Mouse (Mus musculus): ENCODE data around the gene Ankrd11.

GRCm38 (mm10) chr8:122867982-122868381, 174.1 kb downstream of the Ankrd11 start:
- TF ChIP-seq MAX (IDR thresholded peaks at IDR 0.05; ENCODE audit: low read length) = no peak
- no peak for TF ChIP-seq CTCF (IDR thresholded peaks at IDR 0.05 in 2 of 3, conservative IDR thresholded peaks at IDR 0.05 in 1 of 3; ENCODE audit: control insufficient read depth in 1 of 3, insufficient read depth in 1 of 3, low read depth in 2 of 3, low read length in 3 of 3, poor library complexity in 1 of 3, severe bottlenecking in 1 of 3)
- TF ChIP-seq SIN3A (IDR thresholded peaks at IDR 0.05; ENCODE audit: low read length) = no peak
- TF ChIP-seq NRF1 (IDR thresholded peaks at IDR 0.05; ENCODE audit: insufficient read depth, low read depth, low read length, poor library complexity, severe bottlenecking) = no peak
- no peak for TF ChIP-seq MYC (IDR thresholded peaks at IDR 0.05; ENCODE audit: low read depth, low read length)
- TF ChIP-seq CHD1 (IDR thresholded peaks at IDR 0.05; ENCODE audit: low read depth, low read length) = no peak
- TF ChIP-seq ETS1 (IDR thresholded peaks at IDR 0.05; ENCODE audit: low read depth, low read length) = no peak
- no peak for TF ChIP-seq ZNF384 (IDR thresholded peaks at IDR 0.05; ENCODE audit: low read depth, low read length)
- TF ChIP-seq E2F4 (IDR thresholded peaks at IDR 0.05; ENCODE audit: borderline replicate concordance, low read depth, low read length) = no peak
- no peak for TF ChIP-seq MAFK (IDR thresholded peaks at IDR 0.05; ENCODE audit: borderline replicate concordance, low read depth, low read length)
- TF ChIP-seq HCFC1 (IDR thresholded peaks at IDR 0.05; ENCODE audit: low read depth, low read length) = no peak
- TF ChIP-seq POLR2A (IDR thresholded peaks at IDR 0.05; ENCODE audit: control insufficient read depth in 1 of 2, insufficient read depth in 1 of 2, low read depth in 1 of 2, low read length in 2 of 2, poor library complexity in 1 of 2) = no peak
- no peak for TF ChIP-seq POLR2AphosphoS2 (IDR thresholded peaks at IDR 0.05; ENCODE audit: low read length)
- TF ChIP-seq MEF2A (IDR thresholded peaks at IDR 0.05; ENCODE audit: extremely low read depth, insufficient replicate concordance, low read depth, low read length, poor library complexity, severe bottlenecking) = no peak
